Mouse (Mus musculus) kidney, postnatal 0 days (tissue): ENCODE results near the gene Klhl8. TPM values are rescaled to one million over a fixed set of nuclear protein-coding genes. Genes with fewer than 3 reads are reported as not detected.
A peak's percentile ranks its signal among the peaks of the same experiment; 100 is the strongest.
"Not testable (repeated sequence)": the region's sequence is repeated elsewhere in the genome, so short reads cannot be mapped to it uniquely, and the experiment has no call there.

Experiments
- ATAC-seq: fragments of 200-750 bp; cut with Nextera tagmentation; replicated peaks from 2 replicates; pipeline ENCODE4 v1.8.0; 2017; ENCODE audit warnings: low read depth, moderate number of reproducible peaks, moderate TSS enrichment, moderate library complexity; ENCODE audit not compliant: low FRiP score
- DNase-seq: peaks from one replicate; pipeline ENCODE4 v3.0.0-alpha.2; 2016; ENCODE audit warnings: low spot score
- H3K27ac ChIP-seq: fragments of 300-500 bp; sonication (generic); 2 replicates; pipeline ENCODE4 v1.5.1; 2014; ENCODE audit warnings: mild to moderate bottlenecking
- H3K27me3 ChIP-seq: fragments of 300-500 bp; sonication (generic); 2 replicates; pipeline ENCODE4 v1.6.1; 2014; ENCODE audit warnings: low read length, mixed read lengths; ENCODE audit not compliant: insufficient read depth
- H3K36me3 ChIP-seq: fragments of 300-500 bp; sonication (generic); 2 replicates; pipeline ENCODE4 v1.6.1; 2014; ENCODE audit warnings: low read length, mixed read lengths; ENCODE audit not compliant: insufficient read depth
- H3K4me1 ChIP-seq: fragments of 300-500 bp; sonication (generic); replicated peaks from 2 replicates; pipeline ENCODE4 v1.6.1; 2014; ENCODE audit warnings: antibody characterized with exemption, low read length, mixed read lengths; ENCODE audit not compliant: insufficient read depth
- H3K4me2 ChIP-seq: fragments of 300-500 bp; sonication (generic); 2 replicates; pipeline ENCODE4 v1.6.1; 2014; ENCODE audit warnings: mild to moderate bottlenecking, low read length, moderate library complexity, mixed read lengths
- H3K4me3 ChIP-seq: fragments of 300-500 bp; sonication (generic); replicated peaks from 2 replicates; pipeline ENCODE4 v1.5.1; 2014; ENCODE audit warnings: low read depth, low read length
- H3K9ac ChIP-seq: fragments of 300-500 bp; sonication (generic); 2 replicates; pipeline ENCODE4 v1.6.1; 2014; ENCODE audit warnings: low read depth, low read length
- H3K9me3 ChIP-seq: fragments of 300-500 bp; sonication (generic); replicated peaks from 2 replicates; pipeline ENCODE4 v1.6.1; 2016; ENCODE audit warnings: low read length, inconsistent platforms, mixed read lengths
- CTCF ChIP-seq: IDR thresholded peaks from 2 replicates; pipeline ENCODE4 v1.5.1; 2016; ENCODE audit warnings: antibody characterized with exemption, low read depth, mild to moderate bottlenecking, moderate library complexity
- WGBS: fragments of 180-500 bp; shearing (Covaris S2); extraction: QIAGEN DNeasy Blood & Tissue Kit; methylation state at CpG from one replicate; pipeline ENCODE4 v1.1.7; 2014; 5-methylcytosine and 5-hydroxymethylcytosine counted together
- polyA plus RNA-seq: library from polyadenylated mRNA; unstranded; fragments of >200 nt; fragmentation: Nextera tagmentation; extraction: Ambion mirVana; gene quantifications from 2 replicates; pipeline ENCODE4 v1.2.1, GENCODE M21; 2015

The Klhl8 gene
- 11.1 and 11.4 TPM in 2 replicates for polyA plus RNA-seq

GRCm38 (mm10) chr5:103910748-103911409 lies at the start of gene Klhl8:
Gene Klhl8 (minus strand): TSS chr5:103911259.
- Histone ChIP-seq H3K9me3 (no peaks in the 10 kb centered on the region), H3K4me1 (no peaks in the 10 kb centered on the region; the same call in 1 of the 2 replicates), H3K4me3 (peak within 1 kb of the TSS; percentile 88), H3K36me3 (no peaks in the 10 kb centered on the region), H3K27me3 (no peaks in the 10 kb centered on the region), H3K9ac (peak within 1 kb of the TSS; percentile 80), H3K27ac (peak within 1 kb of the TSS; percentile 21; the same call in 1 of the 2 replicates), H3K4me2 (peak within 1 kb of the TSS; percentile 77)
- DNase-seq, result peak; percentile 88
- under 1% methylated on average over 74 of the region's 86 CpGs for WGBS
- no peak for TF ChIP-seq CTCF
- ATAC-seq, result peak; percentile 96

- Histone ChIP-seq H3K4me3 (no peak overlapping the region), H3K27me3 (no peaks in the 10 kb centered on the region), H3K9me3 (no peaks in the 10 kb centered on the region), H3K9ac (no peak overlapping the region), H3K4me1 (no peaks in the 10 kb centered on the region), H3K36me3 (no peaks in the 10 kb centered on the region), H3K4me2 (no peak overlapping the region), H3K27ac (no peak overlapping the region)
- WGBS, result 73% methylated on average over 5 of the region's 5 CpGs
- TF ChIP-seq CTCF, result no peak
- DNase-seq (no peak), ATAC-seq (no peak)
These were observed 43.6 kb upstream of the Klhl8 start for GRCm38 (mm10) chr5:103954638-103955037.

DNA sequence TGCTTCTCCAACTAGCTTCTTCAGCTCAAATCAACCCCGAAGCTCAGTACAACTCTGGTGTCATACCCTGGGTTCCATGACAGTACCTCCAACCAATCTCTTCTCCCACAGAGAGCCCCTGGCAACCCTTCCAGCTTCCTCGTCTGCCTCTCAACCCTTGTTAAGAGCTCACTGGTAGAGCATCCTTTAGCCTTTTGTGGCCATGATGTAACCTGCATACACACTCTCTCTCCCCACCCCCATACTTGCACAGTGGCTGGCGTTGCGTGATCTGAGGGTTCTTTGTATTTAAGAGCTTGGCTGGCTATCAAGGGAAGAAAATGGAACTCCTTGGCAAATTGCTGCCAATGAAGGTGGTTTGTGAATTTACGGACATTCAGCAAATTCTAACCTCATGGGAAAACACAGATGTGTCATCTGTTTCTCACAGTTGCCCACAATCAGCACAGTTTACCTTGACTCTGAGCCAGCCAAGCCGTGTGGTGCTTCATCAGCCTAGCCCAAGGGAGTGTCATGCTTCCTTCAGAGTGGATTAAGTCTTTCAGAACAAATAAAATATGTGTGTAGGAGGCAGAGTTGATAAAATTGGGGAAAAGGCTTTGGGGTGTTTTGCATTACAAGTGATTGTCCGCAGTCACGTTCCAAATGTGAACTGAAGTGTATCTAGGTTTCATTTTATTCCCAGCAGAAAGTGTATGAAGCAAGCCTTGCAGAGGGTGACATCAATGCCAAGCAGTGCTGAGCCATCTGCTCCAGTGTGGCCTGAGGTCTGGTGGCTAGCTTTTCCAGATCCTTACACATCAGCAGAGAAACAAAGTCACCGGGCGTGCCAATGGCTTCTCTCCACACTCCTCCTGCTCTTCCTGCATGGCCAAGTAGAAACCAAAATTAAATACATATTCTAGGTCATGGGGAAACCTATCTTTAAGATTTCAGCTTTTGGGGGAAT lies 42.4 kb upstream of the Klhl8 start:
- no peak for DNase-seq

GRCm38 (mm10) chr5:103950138-103950537 lies 39.1 kb upstream of the Klhl8 start:
- H3K36me3 ChIP-seq, H3K4me3 ChIP-seq, H3K9me3 ChIP-seq, ATAC-seq, DNase-seq, H3K27ac ChIP-seq, H3K4me1 ChIP-seq, H3K27me3 ChIP-seq, H3K9ac ChIP-seq, H3K4me2 ChIP-seq: not testable (repeated sequence)
- WGBS, result 92% methylated on average over 15 of the region's 15 CpGs

More for the DNA sequence above, 42.4 kb upstream of the Klhl8 start:
- Histone ChIP-seq H3K36me3 (no peaks in the 10 kb centered on the region), H3K27ac (no peak overlapping the region), H3K9me3 (no peaks in the 10 kb centered on the region), H3K27me3 (no peaks in the 10 kb centered on the region), H3K9ac (no peak overlapping the region), H3K4me1 (no peaks in the 10 kb centered on the region), H3K4me3 (no peak overlapping the region), H3K4me2 (no peak overlapping the region)
- no peak for ATAC-seq
- no peak for TF ChIP-seq CTCF
- WGBS, result 74% methylated on average over 10 of the region's 10 CpGs

- H3K9ac ChIP-seq, result no peak overlapping the region
- no peaks in the 10 kb centered on the region for H3K9me3 ChIP-seq
- H3K27ac ChIP-seq, result no peak overlapping the region
- 51% methylated on average over 6 of the region's 6 CpGs for WGBS
- no peak for ATAC-seq
- no peaks in the 10 kb centered on the region for H3K36me3 ChIP-seq
- TF ChIP-seq CTCF, result no peak
- no peak overlapping the region for H3K4me3 ChIP-seq
- no peaks in the 10 kb centered on the region for H3K27me3 ChIP-seq
- no peak overlapping the region for H3K4me2 ChIP-seq
- DNase-seq, result no peak
- H3K4me1 ChIP-seq, result 0 out of 2 replicates have a peak, but pooled peaks cover 3% of the 10 kb centered on the region
These were observed 32.1 kb upstream of the Klhl8 start for GRCm38 (mm10) chr5:103943183-103943582.

DNA sequence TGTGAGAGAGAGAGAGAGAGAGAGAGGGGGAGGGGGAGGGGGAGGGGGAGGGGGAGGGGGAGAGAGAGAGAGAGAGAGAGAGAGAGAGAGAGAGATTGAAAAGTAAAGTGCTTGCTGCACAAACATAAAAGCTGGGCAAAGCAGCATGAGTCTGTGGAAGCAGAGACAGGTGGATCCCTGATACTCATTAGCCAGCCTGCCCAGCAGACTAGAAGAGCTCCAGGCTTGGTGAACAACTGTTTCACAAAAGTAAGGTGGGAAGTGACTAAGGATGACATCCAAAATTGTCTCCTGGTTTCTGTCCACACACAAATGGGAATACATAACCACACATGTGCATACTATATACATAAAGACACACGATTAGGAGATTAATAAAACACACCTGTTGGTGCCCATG lies 28.8 kb upstream of the Klhl8 start:
- Histone ChIP-seq H3K27ac (no peak overlapping the region), H3K4me2 (no peak overlapping the region), H3K9ac (no peak overlapping the region), H3K4me1 (0 out of 2 replicates have a peak, but pooled peaks cover 3% of the 10 kb centered on the region), H3K27me3 (no peaks in the 10 kb centered on the region), H3K9me3 (no peaks in the 10 kb centered on the region), H3K4me3 (no peak overlapping the region), H3K36me3 (no peaks in the 10 kb centered on the region)
- 87% methylated on average over 1 of the region's 1 CpGs for WGBS
- DNase-seq (no peak), ATAC-seq (no peak)
- TF ChIP-seq CTCF, result no peak
